Mouse (Mus musculus) testis, adult 2 months (tissue): Measurements from ENCODE around the gene Cluap1. TPM values are rescaled to one million over a fixed set of nuclear protein-coding genes. Genes with fewer than 3 reads are reported as not detected.

Source experiments
- H3K27ac ChIP-seq: fragments of 200-500 bp; 2 replicates; pipeline ENCODE4 v1.5.1; 2012; ENCODE audit warnings: low read depth, low read length; ENCODE audit not compliant: control insufficient read depth, insufficient read depth
- H3K27me3 ChIP-seq: fragments of 200-500 bp; 2 replicates; pipeline ENCODE4 v1.6.1; 2012; ENCODE audit warnings: mild to moderate bottlenecking, low read length, moderate library complexity; ENCODE audit not compliant: control insufficient read depth, insufficient read depth
- H3K36me3 ChIP-seq: fragments of 200-500 bp; 2 replicates; pipeline ENCODE4 v1.6.1; 2012; ENCODE audit warnings: mild to moderate bottlenecking, low read length; ENCODE audit not compliant: control insufficient read depth, insufficient read depth
- H3K4me1 ChIP-seq: fragments of 200-500 bp; 2 replicates; pipeline ENCODE4 v1.6.1; 2012; ENCODE audit warnings: low read length; ENCODE audit not compliant: control insufficient read depth, insufficient read depth
- H3K4me3 ChIP-seq: fragments of 200-500 bp; 2 replicates; pipeline ENCODE4 v1.5.1; 2012; ENCODE audit warnings: low read depth, mild to moderate bottlenecking, low read length, moderate library complexity, mixed read lengths; ENCODE audit not compliant: control insufficient read depth
- CTCF ChIP-seq: fragments of 200-500 bp; IDR thresholded peaks from 2 replicates; pipeline ENCODE4 v1.5.1; 2012; ENCODE audit warnings: low read depth, mild to moderate bottlenecking, inconsistent platforms, low read length, moderate library complexity; ENCODE audit not compliant: control insufficient read depth, insufficient read depth, insufficient replicate concordance
- POLR2A ChIP-seq: fragments of 200-500 bp; IDR thresholded peaks from 2 replicates; pipeline ENCODE4 v1.6.1; 2012; ENCODE audit warnings: low read depth, mild to moderate bottlenecking, inconsistent platforms, low read length, moderate library complexity; ENCODE audit not compliant: control insufficient read depth
- polyA plus RNA-seq: library from polyadenylated mRNA; depleted of rRNA; stranded (reverse); fragments of >200 nt; gene quantifications from 2 replicates; pipeline ENCODE4 v1.2.3, GENCODE M21; 2012; rRNA removed

Cluap1 gene
- polyA plus RNA-seq, 1 experiment, result 29.4 TPM

DNA sequence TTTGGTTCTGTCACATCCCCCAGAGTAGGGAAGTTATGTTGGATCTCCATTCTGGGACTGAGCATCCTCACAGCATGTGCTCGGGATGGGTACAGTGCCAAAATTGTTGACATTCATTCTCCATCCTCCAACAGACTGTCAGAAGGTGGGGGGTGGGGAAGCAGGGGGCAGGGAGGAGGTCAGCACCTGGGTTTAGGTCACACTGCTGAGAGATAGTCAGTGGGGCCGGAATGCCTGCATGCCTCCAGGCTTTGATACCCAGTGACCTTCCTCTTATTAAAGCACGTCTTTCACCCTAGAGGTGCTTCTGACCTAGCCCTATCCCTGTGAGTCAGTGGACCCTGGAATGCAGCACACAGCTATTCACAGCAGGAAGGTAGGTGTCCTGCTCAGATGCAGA is 68.1 kb downstream of the Cluap1 start:
- Histone ChIP-seq H3K27me3 (no peaks in the 10 kb centered on the region), H3K4me3 (no peak overlapping the region), H3K4me1 (peaks cover 3% of the 10 kb centered on the region; the same call in 1 of the 2 replicates), H3K27ac (no peak overlapping the region), H3K36me3 (peaks cover 2% of the 10 kb centered on the region)
- TF ChIP-seq CTCF, result no peak
- TF ChIP-seq POLR2A, result no peak

DNA sequence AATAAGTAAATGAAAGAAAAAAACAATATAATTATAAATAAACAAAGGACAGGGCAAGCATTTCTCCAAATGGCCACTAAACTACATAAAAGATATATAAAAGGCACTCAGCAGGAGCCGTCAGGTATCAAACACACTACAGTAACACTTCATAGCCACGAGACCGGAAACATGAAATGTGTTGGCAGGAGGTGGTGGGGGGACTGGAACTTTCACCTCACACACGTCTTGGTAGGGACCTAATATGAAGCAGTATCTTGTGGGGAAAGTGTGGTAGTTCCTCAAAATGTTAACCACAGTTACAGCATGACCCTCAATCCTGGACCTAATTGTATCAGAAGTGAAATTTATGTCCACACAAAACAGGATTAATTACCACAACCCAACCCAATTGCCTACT is 73.6 kb downstream of the Cluap1 start:
- TF ChIP-seq POLR2A (no peak), CTCF (no peak)
- Histone ChIP-seq H3K27ac (no peak overlapping the region), H3K27me3 (no peaks in the 10 kb centered on the region), H3K4me1 (no peaks in the 10 kb centered on the region), H3K4me3 (no peak overlapping the region), H3K36me3 (peaks cover 3% of the 10 kb centered on the region)

DNA sequence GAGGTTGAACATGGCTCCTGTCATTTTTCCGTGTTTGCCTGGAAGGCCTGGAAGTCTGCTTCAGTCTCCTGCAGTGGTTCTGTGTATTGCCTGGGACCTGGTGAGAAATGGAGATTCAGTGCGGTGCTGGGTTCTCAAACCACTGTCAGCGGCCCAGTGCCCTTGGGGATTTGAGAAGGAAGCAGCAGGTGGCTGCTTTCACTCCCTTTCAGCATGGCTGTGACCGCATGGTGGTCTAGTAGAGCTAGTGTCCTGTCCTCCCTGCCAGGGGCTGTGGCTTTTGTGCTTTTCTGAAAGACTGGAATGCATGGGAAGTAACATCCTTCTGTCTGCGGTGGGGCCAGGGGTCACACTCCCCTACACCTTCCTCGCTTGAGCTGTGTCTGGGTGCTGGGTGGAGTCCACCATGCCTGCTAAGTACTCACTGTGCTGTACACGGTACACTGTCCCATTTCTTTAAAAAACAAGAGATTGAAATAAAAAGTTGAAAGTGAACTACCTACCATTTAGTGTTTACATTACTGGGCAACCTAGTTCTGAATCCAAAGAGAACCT is 74.6 kb downstream of the Cluap1 start:
- H3K4me1 ChIP-seq, result no peaks in the 10 kb centered on the region
- H3K27ac ChIP-seq, result no peak overlapping the region
- TF ChIP-seq CTCF, result no peak
- TF ChIP-seq POLR2A, result no peak
- no peaks in the 10 kb centered on the region for H3K27me3 ChIP-seq
- H3K36me3 ChIP-seq, result peaks cover 3% of the 10 kb centered on the region
- H3K4me3 ChIP-seq, result no peak overlapping the region

DNA sequence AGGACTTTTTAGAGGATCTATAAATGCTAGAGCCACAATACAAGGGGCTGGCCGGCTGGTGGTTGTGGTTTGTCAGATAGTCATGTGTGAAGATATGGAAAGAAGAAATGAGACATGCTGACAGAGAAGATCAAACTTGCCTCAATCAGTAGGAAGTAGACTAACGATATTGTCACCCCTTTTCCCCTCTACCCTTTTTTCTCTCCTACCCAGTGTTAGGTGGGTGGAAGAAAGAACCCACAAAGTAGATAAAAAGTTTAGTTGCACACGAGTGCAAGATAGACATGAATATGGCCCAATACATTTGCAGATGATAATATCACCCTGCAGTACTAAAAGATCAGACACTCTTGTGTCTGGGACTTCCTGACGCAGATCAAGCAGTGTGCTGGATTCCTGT is 79.8 kb downstream of the Cluap1 start:
- Histone ChIP-seq H3K4me3 (no peak overlapping the region), H3K27me3 (no peaks in the 10 kb centered on the region), H3K27ac (no peak overlapping the region), H3K4me1 (no peaks in the 10 kb centered on the region), H3K36me3 (peaks cover 5% of the 10 kb centered on the region)
- no peak for TF ChIP-seq POLR2A
- no peak for TF ChIP-seq CTCF

Other genes with a start within 250 kb of the Cluap1 start
- 0.04 TPM in 1 of 2 replicates, not detected in the other for gene Mefv, start 190.7 kb upstream of the Cluap1 start, polyA plus RNA-seq
- 11.1 and 11.7 TPM in 2 replicates for gene Zfp263, start 164.7 kb upstream of the Cluap1 start, polyA plus RNA-seq
- gene Olfr15, start 77.9 kb upstream of the Cluap1 start, polyA plus RNA-seq, result not detected in 2 replicates
- 1.5 TPM in 2 replicates for gene Zfp174, start 61.5 kb upstream of the Cluap1 start, polyA plus RNA-seq
- 127 and 130 TPM in 2 replicates for gene Naa60, start 36.4 kb upstream of the Cluap1 start, polyA plus RNA-seq
- 11.2 and 14.3 TPM in 2 replicates for gene Zfp597, start 24.2 kb upstream of the Cluap1 start, polyA plus RNA-seq
- gene Gm20695, start 24.2 kb upstream of the Cluap1 start, polyA plus RNA-seq, result 0.12 TPM in 1 of 2 replicates, not detected in the other
- gene 1700037C18Rik, start 112 bp upstream of the Cluap1 start, polyA plus RNA-seq, result 364 and 366 TPM in 2 replicates
- 0.64 and 0.80 TPM in 2 replicates for gene Nlrc3, start 67.8 kb downstream of the Cluap1 start, polyA plus RNA-seq
- gene Slx4, start 95.0 kb downstream of the Cluap1 start, polyA plus RNA-seq, result 175 and 188 TPM in 2 replicates
- gene Dnase1, start 128.1 kb downstream of the Cluap1 start, polyA plus RNA-seq, result 0.14 and 0.17 TPM in 2 replicates
- 70.0 and 72.4 TPM in 2 replicates for gene Trap1, start 169.0 kb downstream of the Cluap1 start, polyA plus RNA-seq